Mouse (Mus musculus) midbrain, embryonic 12.5 days (tissue): ENCODE data around the gene Parp16. TPM values are rescaled to one million over a fixed set of nuclear protein-coding genes. Genes with fewer than 3 reads are reported as not detected.
A peak's percentile ranks its signal among the peaks of the same experiment; 100 is the strongest.
"Not testable (repeated sequence)": the region's sequence is repeated elsewhere in the genome, so short reads cannot be mapped to it uniquely, and the experiment has no call there.

Source experiments
- ATAC-seq: fragments of 200-750 bp; cut with Nextera tagmentation; 2 replicates; pipeline ENCODE4 v1.8.0; 2017; ENCODE audit warnings: low read depth, moderate TSS enrichment, moderate library complexity; ENCODE audit not compliant: low FRiP score
- H3K27ac ChIP-seq: fragments of 300-500 bp; sonication (generic); replicated peaks from 2 replicates; pipeline ENCODE4 v1.5.1; 2016; ENCODE audit warnings: mild to moderate bottlenecking
- H3K27me3 ChIP-seq: fragments of 300-500 bp; sonication (generic); 2 replicates; pipeline ENCODE4 v1.6.1; 2016; ENCODE audit warnings: mild to moderate bottlenecking
- H3K36me3 ChIP-seq: fragments of 300-500 bp; sonication (generic); 2 replicates; pipeline ENCODE4 v1.6.1; 2016
- H3K4me1 ChIP-seq: fragments of 300-500 bp; sonication (generic); 2 replicates; pipeline ENCODE4 v1.6.1; 2016
- H3K4me2 ChIP-seq: fragments of 300-500 bp; sonication (generic); replicated peaks from 2 replicates; pipeline ENCODE4 v1.6.1; 2016; ENCODE audit warnings: mild to moderate bottlenecking, moderate library complexity
- H3K4me3 ChIP-seq: fragments of 300-500 bp; sonication (generic); 2 replicates; pipeline ENCODE4 v1.5.1; 2016; ENCODE audit warnings: mild to moderate bottlenecking
- H3K9ac ChIP-seq: fragments of 300-500 bp; sonication (generic); replicated peaks from 2 replicates; pipeline ENCODE4 v1.6.1; 2016; ENCODE audit warnings: mild to moderate bottlenecking, moderate library complexity
- H3K9me3 ChIP-seq: fragments of 300-500 bp; sonication (generic); 2 replicates; pipeline ENCODE4 v1.6.1; 2016; ENCODE audit warnings: mild to moderate bottlenecking
- WGBS: fragments of 180-500 bp; shearing (Covaris S2); methylation state at CpG from one replicate; pipeline ENCODE4 v1.1.7; 2016; 5-methylcytosine and 5-hydroxymethylcytosine counted together
- polyA plus RNA-seq: library from polyadenylated mRNA; unstranded; fragments of >200 nt; fragmentation: Nextera tagmentation; extraction: Ambion mirVana; gene quantifications from 2 replicates; pipeline ENCODE4 v1.2.1, GENCODE M21; 2016

Parp16 gene
- polyA plus RNA-seq, 1 experiment from 2014 or later, result 6.5 TPM

- 0 out of 2 replicates have a peak, but pooled peaks cover 3% of the 10 kb centered on the region for H3K27me3 ChIP-seq
- WGBS, result 79% methylated on average over 4 of the region's 4 CpGs
- no peaks in the 10 kb centered on the region for H3K9me3 ChIP-seq
- no peak overlapping the region for H3K27ac ChIP-seq
- no peak overlapping the region for H3K9ac ChIP-seq
- no peak overlapping the region for H3K4me2 ChIP-seq
- no peaks in the 10 kb centered on the region for H3K4me1 ChIP-seq
- no peaks in the 10 kb centered on the region for H3K36me3 ChIP-seq
- no peak overlapping the region for H3K4me3 ChIP-seq
- ATAC-seq, result no peak
Observed at GRCm38 (mm10) chr9:65275810-65276530, 80.8 kb downstream of the Parp16 start.

DNA sequence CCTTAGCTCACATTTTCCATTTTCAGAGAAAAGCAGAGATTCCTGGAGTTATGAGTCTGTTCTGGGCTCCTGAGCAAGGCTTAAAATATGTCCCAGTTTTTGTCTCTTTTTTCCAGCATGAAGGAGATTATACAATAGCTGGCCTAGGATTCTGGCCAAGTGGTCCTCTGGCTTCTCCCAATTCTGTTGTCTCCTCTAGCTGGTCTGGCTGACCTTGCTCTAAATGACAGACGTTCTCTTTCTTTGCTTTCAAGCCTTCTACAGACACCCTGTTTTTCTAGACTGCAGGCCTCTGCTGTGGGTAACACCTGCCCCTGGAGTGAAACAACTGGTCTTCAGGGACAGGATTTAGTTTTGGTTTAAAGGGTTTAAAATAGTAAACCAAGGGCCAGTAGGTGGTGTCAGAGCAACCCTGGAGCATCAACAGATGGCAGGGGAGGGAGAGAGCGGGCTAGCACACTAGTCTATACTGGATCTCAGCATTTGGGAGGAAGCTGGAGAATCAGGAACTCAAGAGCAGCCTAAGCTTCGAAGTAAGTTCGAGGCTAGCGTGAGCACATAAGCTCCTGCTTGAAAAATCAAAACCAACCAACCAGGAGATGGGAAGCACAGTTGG lies 86.5 kb downstream of the Parp16 start:
- H3K4me2 ChIP-seq, result no peak overlapping the region
- peak overlapping the region; percentile 16; the same call in 1 of the 2 replicates for H3K9ac ChIP-seq
- peaks cover 3% of the 10 kb centered on the region; the same call in 1 of the 2 replicates for H3K27me3 ChIP-seq
- WGBS, result 72% methylated on average over 5 of the region's 5 CpGs
- no peak for ATAC-seq
- H3K4me1 ChIP-seq, result no peaks in the 10 kb centered on the region
- H3K9me3 ChIP-seq, result no peaks in the 10 kb centered on the region
- H3K27ac ChIP-seq, result no peak overlapping the region
- H3K36me3 ChIP-seq, result no peaks in the 10 kb centered on the region
- no peak overlapping the region for H3K4me3 ChIP-seq

DNA sequence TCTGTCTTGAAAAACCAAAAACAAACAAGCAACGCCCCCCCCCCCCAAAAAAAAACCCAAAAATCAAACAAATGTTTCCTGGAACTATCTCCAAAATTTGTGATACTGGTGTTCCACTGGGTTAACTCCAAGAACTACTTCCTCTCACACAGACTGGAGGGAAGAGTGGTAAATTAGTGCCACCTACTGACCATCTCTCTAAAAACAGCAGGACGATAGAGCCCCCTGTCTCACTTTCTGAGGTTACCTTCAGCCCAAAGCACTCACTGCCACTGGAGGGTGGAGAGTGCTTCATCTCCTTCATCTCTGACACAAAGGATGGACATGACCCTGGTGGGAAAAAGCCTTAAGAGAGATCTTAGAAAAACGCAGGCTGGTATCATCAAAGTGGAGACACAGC lies 88.1 kb downstream of the Parp16 start:
- Histone ChIP-seq H3K27me3 (peaks cover 3% of the 10 kb centered on the region; the same call in 1 of the 2 replicates), H3K9me3 (no peaks in the 10 kb centered on the region), H3K4me2 (no peak overlapping the region), H3K36me3 (no peaks in the 10 kb centered on the region), H3K4me1 (no peaks in the 10 kb centered on the region), H3K4me3 (no peak overlapping the region), H3K9ac (no peak overlapping the region), H3K27ac (no peak overlapping the region)
- WGBS, result 2% methylated on average over 3 of the region's 3 CpGs
- ATAC-seq, result no peak

DNA sequence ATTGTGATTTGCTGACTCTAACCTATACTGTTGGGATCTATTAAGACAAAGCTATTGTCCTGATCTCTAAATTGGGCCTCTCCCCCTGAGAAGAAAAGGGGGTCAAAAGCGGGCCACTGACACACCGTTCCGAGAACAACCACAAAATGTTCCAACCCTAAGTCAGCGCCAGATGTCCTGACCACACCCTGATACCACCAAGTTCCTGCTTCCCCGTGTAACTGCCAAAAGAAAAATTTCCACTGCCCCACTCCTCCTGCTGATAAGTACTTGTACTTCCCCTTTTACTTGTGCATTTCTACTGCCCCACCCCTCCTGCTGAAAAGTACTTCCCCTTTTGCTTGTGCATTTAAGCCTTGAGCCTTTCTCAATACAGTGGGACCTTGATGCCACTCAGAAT lies 93.1 kb downstream of the Parp16 start:
- not testable (repeated sequence) for H3K36me3 ChIP-seq, H3K9me3 ChIP-seq, H3K4me1 ChIP-seq, H3K27me3 ChIP-seq, H3K27ac ChIP-seq, H3K4me2 ChIP-seq, ATAC-seq, H3K4me3 ChIP-seq, H3K9ac ChIP-seq
- WGBS, result 84% methylated on average over 5 of the region's 5 CpGs

Other genes with a start within 250 kb of the Parp16 start
- not detected in 2 replicates for gene Slc24a1, start 243.7 kb upstream of the Parp16 start, polyA plus RNA-seq
- 58.4 and 60.4 TPM in 2 replicates for gene Ints14, start 234.4 kb upstream of the Parp16 start, polyA plus RNA-seq
- gene Hacd3, start 173.7 kb upstream of the Parp16 start, polyA plus RNA-seq, result 148 and 157 TPM in 2 replicates
- 57.0 and 59.0 TPM in 2 replicates for gene Dpp8, start 162.9 kb upstream of the Parp16 start, polyA plus RNA-seq
- 18.2 and 19.5 TPM in 2 replicates for gene Igdcc4, start 93.9 kb upstream of the Parp16 start, polyA plus RNA-seq
- gene Igdcc3, start 54.2 kb upstream of the Parp16 start, polyA plus RNA-seq, result 62.1 and 74.7 TPM in 2 replicates
- 0.09 and 0.11 TPM in 2 replicates for gene Cilp, start 69.8 kb downstream of the Parp16 start, polyA plus RNA-seq
- gene Clpx, start 98.9 kb downstream of the Parp16 start, polyA plus RNA-seq, result 43.0 and 44.3 TPM in 2 replicates
- 12.2 and 14.3 TPM in 2 replicates for gene Pdcd7, start 150.8 kb downstream of the Parp16 start, polyA plus RNA-seq
- gene Ubap1l, start 165.7 kb downstream of the Parp16 start, polyA plus RNA-seq, result 0.17 and 0.65 TPM in 2 replicates
- 0.37 and 0.45 TPM in 2 replicates for gene Kbtbd13, start 196.3 kb downstream of the Parp16 start, polyA plus RNA-seq
- gene Rasl12, start 203.2 kb downstream of the Parp16 start, polyA plus RNA-seq, result 6.5 TPM in 2 replicates
- not detected in 2 replicates for gene Slc51b, start 227.6 kb downstream of the Parp16 start, polyA plus RNA-seq
- gene Mtfmt, start 240.4 kb downstream of the Parp16 start, polyA plus RNA-seq, result 22.9 and 23.3 TPM in 2 replicates